Mouse (Mus musculus) liver, postnatal 0 days (tissue): Measurements from ENCODE around the gene Nup133.

ENCODE experiments used
- CTCF ChIP-seq: sonication (generic); IDR thresholded peaks from 2 replicates; pipeline ENCODE4 v1.5.1; 2016; ENCODE audit warnings: antibody characterized with exemption, low read depth
- EP300 ChIP-seq: IDR thresholded peaks from 2 replicates; pipeline ENCODE4 v1.6.1; 2016; ENCODE audit warnings: antibody characterized with exemption, low read depth, mild to moderate bottlenecking

GRCm38 (mm10) chr8:123892586-123893155 lies 56.4 kb downstream of the Nup133 start:
- TF ChIP-seq CTCF (0 out of 2 replicates have a peak, but pooled peaks have one; percentile 10), EP300 (no peak)
